Mouse (Mus musculus) MEL (cell line): ENCODE measurements around the gene Zfp689. TPM values are rescaled to one million over a fixed set of nuclear protein-coding genes. Genes with fewer than 3 reads are reported as not detected.

Source experiments
- DNase-seq: peaks from one replicate; pipeline ENCODE4 v3.0.0; 2011; ENCODE audit warnings: low read depth, low spot score
- H3K27ac ChIP-seq: 2 replicates; pipeline ENCODE4 v1.5.1; 2012; ENCODE audit warnings: low read depth, mild to moderate bottlenecking, control low read depth, low read length, moderate library complexity; ENCODE audit not compliant: control insufficient read depth
- H3K27me3 ChIP-seq, 2 experiments: fragments of 150-350 bp in 1 of 2; sonication (generic) in 1 of 2; 2 replicates each; pipeline ENCODE4 v1.6.1; 2012; ENCODE audit warnings: low read length in 2 of 2, mild to moderate bottlenecking in 2 of 2, improper control_type of control experiment in 1 of 2, moderate library complexity in 1 of 2; ENCODE audit not compliant: insufficient read depth in 2 of 2, control insufficient read depth in 1 of 2
- H3K36me3 ChIP-seq, 2 experiments: 2 replicates each; pipeline ENCODE4 v1.6.1; 2012 to 2014; ENCODE audit warnings: low read length in 2 of 2, improper control_type of control experiment in 1 of 2, inconsistent platforms in 1 of 2, mild to moderate bottlenecking in 1 of 2; ENCODE audit not compliant: insufficient read depth in 2 of 2, control insufficient read depth in 1 of 2
- H3K4me1 ChIP-seq, 2 experiments: fragments of 150-350 bp in 1 of 2; sonication (generic) in 1 of 2; 2 replicates each; pipeline ENCODE4 v1.6.1; 2012; ENCODE audit warnings: low read length in 2 of 2, improper control_type of control experiment in 1 of 2, mild to moderate bottlenecking in 1 of 2; ENCODE audit not compliant: insufficient read depth in 2 of 2, control insufficient read depth in 1 of 2
- H3K4me3 ChIP-seq, 2 experiments: fragments of 150-350 bp in 1 of 2; sonication (generic) in 1 of 2; 2 replicates each; pipeline ENCODE4 v1.5.1; 2012; ENCODE audit warnings: low read depth in 2 of 2, low read length in 2 of 2, mild to moderate bottlenecking in 2 of 2, moderate library complexity in 2 of 2, control low read depth in 1 of 2, improper control_type of control experiment in 1 of 2; ENCODE audit not compliant: control insufficient read depth in 1 of 2, insufficient read depth in 1 of 2
- H3K79me2 ChIP-seq: 2 replicates; pipeline ENCODE4 v1.6.1; 2012; ENCODE audit warnings: mild to moderate bottlenecking, low read length, moderate library complexity; ENCODE audit not compliant: control insufficient read depth, poor library complexity, insufficient read depth
- H3K9ac ChIP-seq: 2 replicates; pipeline ENCODE4 v1.6.1; 2012; ENCODE audit warnings: low read depth, mild to moderate bottlenecking, control low read depth, low read length, moderate library complexity; ENCODE audit not compliant: control insufficient read depth, poor library complexity, severe bottlenecking
- H3K9me3 ChIP-seq: fragments of 150-350 bp; sonication (generic); replicated peaks from 2 replicates; pipeline ENCODE4 v1.6.1; 2012; ENCODE audit warnings: mild to moderate bottlenecking, low read length, improper control_type of control experiment, moderate library complexity; ENCODE audit not compliant: insufficient read depth
- E2F4 ChIP-seq: IDR thresholded peaks from 2 replicates; pipeline ENCODE4 v1.6.1; 2011; ENCODE audit warnings: low read depth, low read length, improper control_type of control experiment, borderline replicate concordance
- MYB ChIP-seq: IDR thresholded peaks from 2 replicates; pipeline ENCODE4 v1.6.1; 2011; ENCODE audit warnings: mild to moderate bottlenecking, low read depth, low read length, improper control_type of control experiment
- NELFE ChIP-seq: IDR thresholded peaks from 2 replicates; pipeline ENCODE4 v1.6.1; 2011; ENCODE audit warnings: low read depth, low read length, improper control_type of control experiment
- NRF1 ChIP-seq: IDR thresholded peaks from 2 replicates; pipeline ENCODE4 v1.6.1; 2014; ENCODE audit warnings: low read depth, mild to moderate bottlenecking, inconsistent platforms, low read length, improper control_type of control experiment, moderate library complexity; ENCODE audit not compliant: poor library complexity, insufficient read depth, severe bottlenecking
- POLR2AphosphoS2 ChIP-seq: IDR thresholded peaks from 2 replicates; pipeline ENCODE4 v1.6.1; 2011; ENCODE audit warnings: low read length, improper control_type of control experiment
- SIN3A ChIP-seq: IDR thresholded peaks from 2 replicates; pipeline ENCODE4 v1.6.1; 2012; ENCODE audit warnings: low read length, improper control_type of control experiment, inconsistent platforms
- TAL1 ChIP-seq: IDR thresholded peaks from 2 replicates; pipeline ENCODE4 v1.6.1; 2012; ENCODE audit warnings: mild to moderate bottlenecking, inconsistent platforms, low read length, moderate library complexity, mixed read lengths
- TBP ChIP-seq: IDR thresholded peaks from 2 replicates; pipeline ENCODE4 v1.8.0; 2011; ENCODE audit warnings: low read depth, low read length, improper control_type of control experiment
- UBTF ChIP-seq: IDR thresholded peaks from 2 replicates; pipeline ENCODE4 v1.6.1; 2012; ENCODE audit warnings: low read depth, mild to moderate bottlenecking, inconsistent platforms, low read length, improper control_type of control experiment, moderate library complexity, borderline replicate concordance; ENCODE audit not compliant: insufficient read depth
- USF1 ChIP-seq: IDR thresholded peaks from 2 replicates; pipeline ENCODE4 v1.6.1; 2014; ENCODE audit warnings: low read depth, mild to moderate bottlenecking, inconsistent platforms, low read length, improper control_type of control experiment, moderate library complexity
- USF2 ChIP-seq, 2 experiments: IDR thresholded peaks; 2 replicates each; pipeline ENCODE4 v1.6.1; 2011 to 2012; ENCODE audit warnings: improper control_type of control experiment in 2 of 2, low read length in 2 of 2, borderline replicate concordance in 1 of 2, inconsistent platforms in 1 of 2, low read depth in 1 of 2, mild to moderate bottlenecking in 1 of 2; ENCODE audit not compliant: insufficient read depth in 1 of 2
- ZC3H11A ChIP-seq: IDR thresholded peaks from 2 replicates; pipeline ENCODE4 v1.6.1; 2012; ENCODE audit warnings: low read depth, mild to moderate bottlenecking, inconsistent platforms, low read length, improper control_type of control experiment
- ZKSCAN1 ChIP-seq: IDR thresholded peaks from 2 replicates; pipeline ENCODE4 v1.6.1; 2012; ENCODE audit warnings: low read depth, mild to moderate bottlenecking, inconsistent platforms, low read length, improper control_type of control experiment, moderate library complexity
- ZMIZ1 ChIP-seq: IDR thresholded peaks from 2 replicates; pipeline ENCODE4 v1.6.1; 2012; ENCODE audit warnings: low read depth, mild to moderate bottlenecking, inconsistent platforms, low read length, improper control_type of control experiment, moderate library complexity
- ZNF384 ChIP-seq: IDR thresholded peaks from 2 replicates; pipeline ENCODE4 v1.6.1; 2012; ENCODE audit warnings: low read depth, mild to moderate bottlenecking, inconsistent platforms, low read length, improper control_type of control experiment
- polyA plus RNA-seq, 2 experiments: library from polyadenylated mRNA; stranded (reverse) in 1 of 2; unstranded in 1 of 2; fragments of >175 nt in 1 of 2; fragments of >200 nt in 1 of 2; gene quantifications; 2 replicates each; pipeline versions ENCODE4 v1.2.1 to v1.2.4; 2012; ENCODE audit warnings: low replicate concordance in 2 of 2, low read depth in 1 of 2; ENCODE audit not compliant: insufficient read length in 2 of 2, insufficient read depth in 1 of 2, missing spikeins in 1 of 2
- total RNA-seq: library from RNA; depleted of rRNA; stranded (reverse); fragments of 300-350 nt; gene quantifications from 2 replicates; pipeline ENCODE4 v1.2.3, GENCODE M21; 2012

The Zfp689 gene
- total and polyA plus RNA-seq, 3 experiments: 4.9 to 7.2 TPM; not detected in 1

- peak; percentile 36 for TF ChIP-seq POLR2AphosphoS2
- peak; percentile 69 for TF ChIP-seq NELFE
- no peak for TF ChIP-seq ZC3H11A
- TF ChIP-seq MYB: peak; percentile 63
- no peak for TF ChIP-seq ZKSCAN1
- TF ChIP-seq TAL1: no peak
- peak; percentile 88 for TF ChIP-seq SIN3A
- peak; percentile 80 for TF ChIP-seq TBP
- TF ChIP-seq ZNF384: 0 out of 2 replicates have a peak, but pooled peaks have one; percentile 14
- TF ChIP-seq USF1: 0 out of 2 replicates have a peak, but pooled peaks have one; percentile 1
- peak; percentile 58 for TF ChIP-seq NRF1
- TF ChIP-seq UBTF: no peak
- TF ChIP-seq USF2 (IDR thresholded peaks at IDR 0.05; ENCODE audit: borderline replicate concordance in 1 of 2, insufficient read depth in 1 of 2, low read depth in 1 of 2, low read length in 2 of 2): no peak
- TF ChIP-seq E2F4: no peak
- TF ChIP-seq, all 39 proteins: peak for 23
Measured at GRCm38 (mm10) chr7:127470743-127471645, 22.0 kb upstream of the Zfp689 start (continued).

GRCm38 (mm10) chr7:127470011-127470715 is 21.2 kb upstream of the Zfp689 start:
- Histone ChIP-seq H3K79me2 (peaks cover 19% of the 10 kb centered on the region), H3K36me3 (peaks cover 0 to 6% of the 10 kb centered on the region in 2 experiments; a peak in 3 of 4 replicates), H3K9ac (peak overlapping the region; percentile 82), H3K27me3 (no peaks in the 10 kb centered on the region), H3K4me1 (peaks cover 0 to 5% of the 10 kb centered on the region in 2 experiments; a peak in 3 of 4 replicates), H3K9me3 (no peaks in the 10 kb centered on the region), H3K27ac (peak overlapping the region; percentile 88), H3K4me3 (peak overlapping the region; percentile 68 to 92)
- TF ChIP-seq ZMIZ1: no peak
- DNase-seq: peak; percentile 67
